Mouse (Mus musculus): ENCODE measurements at regions not wholly inside any gene's neighbourhood (a gene's known extent, or its start where the extent isn't known, plus 50 kb on each side); places are given as distances from the start of the nearest gene placed in this dataset.

DNA sequence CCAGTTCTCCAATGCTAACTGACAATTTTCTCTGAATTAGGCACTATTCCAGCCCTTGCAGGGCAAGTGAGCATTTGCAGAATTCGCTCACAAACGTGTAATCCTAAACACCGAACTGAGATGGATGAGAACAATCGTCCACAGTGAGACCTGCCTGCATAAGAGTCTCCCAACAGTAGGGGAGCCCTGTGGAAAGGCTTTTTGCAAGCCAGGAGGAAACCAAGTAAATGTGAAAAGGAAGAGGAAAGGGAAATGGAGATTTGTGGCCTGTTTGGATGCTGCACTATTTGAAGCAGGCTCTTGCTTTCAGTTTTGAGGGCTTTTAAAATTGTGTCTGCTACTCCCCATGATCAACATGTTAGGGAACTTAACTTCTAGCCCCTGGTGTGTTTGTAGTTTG, 470.9 kb upstream of the A830018L16Rik start:
- no peak overlapping the region for H3K4me2 ChIP-seq (replicated peaks; ENCODE audit: low read depth)
- no peaks in the 10 kb centered on the region for H3K9me3 ChIP-seq (ENCODE audit: control insufficient read depth)
- 30% methylated on average over 4 of the region's 4 CpGs for WGBS
- no peaks in the 10 kb centered on the region for H3K36me3 ChIP-seq (ENCODE audit: control insufficient read depth, insufficient read depth)
- H3K4me3 ChIP-seq (ENCODE audit: low read depth, low read length), result no peak overlapping the region
- H3K9ac ChIP-seq (ENCODE audit: low read depth, low read length), result no peak overlapping the region
- no peak overlapping the region for H3K27ac ChIP-seq (ENCODE audit: low read depth, low read length)
- no peak for ATAC-seq
- no peaks in the 10 kb centered on the region for H3K27me3 ChIP-seq (replicated peaks; ENCODE audit: control insufficient read depth, insufficient read depth, low read length)
- H3K4me1 ChIP-seq (replicated peaks; ENCODE audit: control insufficient read depth, insufficient read depth, low read length), result no peaks in the 10 kb centered on the region
- peak; percentile 30 for TF ChIP-seq CTCF (IDR thresholded peaks at IDR 0.05; ENCODE audit: low read depth)

All from intestine, postnatal 0 days (tissue).